Mouse (Mus musculus) left cerebral cortex, adult 2 months (tissue): ENCODE results near the gene Kdm6b. TPM values are rescaled to one million over a fixed set of nuclear protein-coding genes. Genes with fewer than 3 reads are reported as not detected.

Source experiments
- DNase-seq, 2 experiments: peaks; one replicate each; pipeline ENCODE4 v3.0.0; 2021 to 2022; ENCODE audit warnings: low spot score in 2 of 2, mixed read lengths in 1 of 2; ENCODE audit errors: extremely low spot score in 1 of 2
- H3K27ac ChIP-seq: fragments of 200-600 bp; 2 replicates; pipeline ENCODE4 v1.8.1; 2022
- H3K4me3 ChIP-seq: fragments of 200-600 bp; 2 replicates; pipeline ENCODE4 v1.8.1; 2022
- CTCF ChIP-seq: fragments of 200-600 bp; IDR thresholded peaks from 2 replicates; pipeline ENCODE4 v1.8.1; 2022; ENCODE audit warnings: antibody characterized with exemption, mild to moderate bottlenecking, moderate library complexity
- intact Hi-C: fragments of 180-260 bp; cut with DNase I; formaldehyde crosslinking; loops from one replicate; pipeline ENCODE4 v1.15.1; 2025
- total RNA-seq, 2 experiments: library from RNA; stranded (reverse); gene quantifications; 2 replicates each; pipeline ENCODE4 v1.2.3; 2021

Kdm6b gene
- total RNA-seq, 2 experiments from 2014 or later, result 31.1 to 45.3 TPM

GRCm38 (mm10) chr11:69368356-69369214 lies 44.9 kb downstream of the Kdm6b start:
- TF ChIP-seq CTCF, result no peak
- DNase-seq, result peak; percentile 37 to 47
- Histone ChIP-seq H3K27ac (peak overlapping the region; percentile 91), H3K4me3 (peak overlapping the region; percentile 91)
- intact Hi-C loops, result no loop called here

GRCm38 (mm10) chr11:69367616-69368355 lies 45.7 kb downstream of the Kdm6b start:
- intact Hi-C loops, result loop anchor here (2.0 kb wide), 1 partner anchor 45 kb away; the partner anchor contains the start of genes Cntrob and Trappc1
- no peak for DNase-seq
- peak overlapping the region; percentile 91 for H3K4me3 ChIP-seq
- TF ChIP-seq CTCF, result no peak
- peak overlapping the region; percentile 91 for H3K27ac ChIP-seq

GRCm38 (mm10) chr11:69366855-69367615 lies 46.4 kb downstream of the Kdm6b start:
- peak overlapping the region; percentile 91 for H3K27ac ChIP-seq
- peak in 1 of 2 experiments; percentile 20 for DNase-seq
- no peak for TF ChIP-seq CTCF
- intact Hi-C loops, result loop anchor here (1.0 to 2.0 kb wide), 2 partner anchors 27 to 44 kb away; partner anchors contain the start of genes Cntrob, Rnf227 and Trappc1
- peak overlapping the region; percentile 91 for H3K4me3 ChIP-seq

- TF ChIP-seq CTCF, result peak; percentile 16
- peak; percentile 94 to 95 for DNase-seq
- intact Hi-C loops, result loop anchor here (1.0 to 2.0 kb wide), 2 partner anchors 26 to 44 kb away; partner anchors contain the start of genes Cntrob, Rnf227 and Trappc1
- Histone ChIP-seq H3K4me3 (peak overlapping the region; percentile 91), H3K27ac (peak overlapping the region; percentile 91)
Measured at GRCm38 (mm10) chr11:69366157-69366854, 47.2 kb downstream of the Kdm6b start.

GRCm38 (mm10) chr11:69365722-69366121 lies 47.8 kb downstream of the Kdm6b start:
- intact Hi-C loops, result loop anchor here (1.0 to 2.0 kb wide), 3 partner anchors 25 to 51 kb away; partner anchors contain the start of genes Cntrob, Rnf227 and Trappc1
- TF ChIP-seq CTCF, result no peak
- peak overlapping the region; percentile 91 for H3K4me3 ChIP-seq

GRCm38 (mm10) chr11:69364910-69365309 lies 48.6 kb downstream of the Kdm6b start:
- intact Hi-C loops, result loop anchor here (2.0 kb wide), 1 partner anchor 52 kb away; no protein-coding TSS in a partner anchor
- TF ChIP-seq CTCF, result no peak; the same call in 1 of the 2 replicates
- peak; percentile 87 to 88 for DNase-seq
- peak overlapping the region; percentile 4 for H3K4me3 ChIP-seq
- H3K27ac ChIP-seq, result peak overlapping the region; percentile 91

More at GRCm38 (mm10) chr11:69365722-69366121, 47.8 kb downstream of the Kdm6b start:
- no peak for DNase-seq
- peak overlapping the region; percentile 91 for H3K27ac ChIP-seq

GRCm38 (mm10) chr11:69364376-69364775 lies 49.1 kb downstream of the Kdm6b start:
- peak overlapping the region; percentile 91 for H3K27ac ChIP-seq
- TF ChIP-seq CTCF, result no peak
- H3K4me3 ChIP-seq, result peak overlapping the region; percentile 4
- DNase-seq, result no peak
- intact Hi-C loops, result loop anchor here (2.0 kb wide), 1 partner anchor 52 kb away; no protein-coding TSS in a partner anchor

GRCm38 (mm10) chr11:69362479-69362878 lies 51.0 kb downstream of the Kdm6b start:
- no peak for DNase-seq
- intact Hi-C loops, result no loop called here
- Histone ChIP-seq H3K27ac (no peak overlapping the region), H3K4me3 (no peak overlapping the region)
- TF ChIP-seq CTCF, result no peak; the same call in 1 of the 2 replicates

- Histone ChIP-seq H3K4me3 (no peak overlapping the region), H3K27ac (no peak overlapping the region)
- TF ChIP-seq CTCF, result no peak
- DNase-seq, result no peak
- intact Hi-C loops, result no loop called here
Measured at GRCm38 (mm10) chr11:69362021-69362420, 51.5 kb downstream of the Kdm6b start.

GRCm38 (mm10) chr11:69357690-69358089 lies 55.8 kb downstream of the Kdm6b start:
- no peak overlapping the region for H3K27ac ChIP-seq
- no peak for DNase-seq
- no peak overlapping the region for H3K4me3 ChIP-seq
- intact Hi-C loops, result no loop called here
- no peak for TF ChIP-seq CTCF
